Mouse (Mus musculus): ENCODE measurements around the gene Smad5. TPM values are rescaled to one million over a fixed set of nuclear protein-coding genes. Genes with fewer than 3 reads are reported as not detected.

Gene Smad5
- 6.6 and 7.3 TPM in 2 replicates for polyA plus RNA-seq (2012; ENCODE audit: low replicate concordance)

DNA sequence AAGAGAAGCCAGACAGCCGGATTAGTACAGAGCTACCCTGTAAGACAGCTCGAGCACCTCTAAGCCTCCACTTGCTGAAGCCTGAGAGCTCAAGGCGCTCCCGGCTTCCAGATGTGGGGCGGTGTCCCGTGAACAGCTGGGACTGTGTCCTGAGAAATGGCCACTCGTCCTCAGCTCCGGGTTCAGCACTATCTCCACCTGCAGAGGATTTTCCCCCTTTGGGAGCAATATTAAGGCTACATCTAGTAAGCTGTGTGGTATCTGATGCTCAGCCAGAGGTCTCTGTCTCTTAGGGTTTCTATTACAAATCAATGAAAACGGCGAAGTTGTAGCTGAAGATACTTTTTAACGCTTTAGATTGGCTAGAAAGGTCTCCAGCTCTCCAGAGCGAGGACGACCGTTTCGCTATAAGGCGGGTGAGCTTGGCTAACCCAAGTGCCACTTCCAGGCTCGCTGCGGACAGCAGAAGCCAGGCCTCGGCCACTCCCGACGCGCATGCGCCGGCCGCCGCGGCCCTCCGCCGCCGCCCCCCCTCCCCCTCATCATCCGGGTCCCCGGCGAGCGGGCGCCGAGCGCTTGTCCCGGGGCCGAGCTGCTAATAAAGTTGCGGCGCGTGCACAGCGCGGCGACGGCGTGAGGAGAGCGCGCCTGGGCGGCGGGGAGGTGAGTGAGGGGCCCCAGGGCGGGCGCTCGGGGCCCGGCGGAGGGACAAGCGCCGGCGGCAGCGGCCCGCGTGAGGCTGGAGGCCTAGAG is at the start of gene Smad5:
Smad5 (plus strand) TSS at position 542 of the 753 bp plus-strand sequence.

GRCm38 (mm10) chr13:56753192-56753951 is 50.6 kb downstream of the Smad5 start, which contains the start of gene Gm45623:
Gm45623 (minus strand) TSS chr13:56753827.

Other genes with a start within 250 kb of the Smad5 start
- not detected in 2 replicates for gene Il9, start 220.8 kb upstream of the Smad5 start, polyA plus RNA-seq (2012; ENCODE audit: low replicate concordance)
- gene Fbxl21, start 180.5 kb upstream of the Smad5 start, polyA plus RNA-seq (2012; ENCODE audit: low replicate concordance): 0.30 and 0.59 TPM in 2 replicates
- not detected in 2 replicates for gene Lect2, start 154.5 kb upstream of the Smad5 start, polyA plus RNA-seq (2012; ENCODE audit: low replicate concordance)
- gene Tgfbi, start 93.5 kb upstream of the Smad5 start, polyA plus RNA-seq (2012; ENCODE audit: low replicate concordance): 90.3 and 207 TPM in 2 replicates
- not detected in 2 replicates for gene Gm45623, start 50.8 kb downstream of the Smad5 start, polyA plus RNA-seq (2012; ENCODE audit: low replicate concordance)
- gene Trpc7, start 193.0 kb downstream of the Smad5 start, polyA plus RNA-seq (2012; ENCODE audit: low replicate concordance): not detected in 2 replicates

Measured in hematopoietic multipotent progenitor cell, adult 10-12 weeks (in vitro differentiated cells).